Mouse (Mus musculus) adrenal gland (tissue): ENCODE data around the gene Tnnc2.

Experiments
- intact Hi-C: fragments of 180-260 bp; cut with DNase I; formaldehyde crosslinking; loops from one replicate; pipeline ENCODE4 v1.15.1; 2025

Tnnc2 gene

GRCm38 (mm10) chr2:164745843-164746479 is 33.8 kb downstream of the Tnnc2 start, which contains the start of the genes Wfdc3 and Dnttip1:
Gene Wfdc3, minus strand, starts transcription at chr2:164745931.
Gene Dnttip1, plus strand, starts transcription at chr2:164745983.
- intact Hi-C loops, result loop anchor here (5.0 kb wide), 1 partner anchor 41 kb away; the partner anchor contains the start of gene Snx21

DNA sequence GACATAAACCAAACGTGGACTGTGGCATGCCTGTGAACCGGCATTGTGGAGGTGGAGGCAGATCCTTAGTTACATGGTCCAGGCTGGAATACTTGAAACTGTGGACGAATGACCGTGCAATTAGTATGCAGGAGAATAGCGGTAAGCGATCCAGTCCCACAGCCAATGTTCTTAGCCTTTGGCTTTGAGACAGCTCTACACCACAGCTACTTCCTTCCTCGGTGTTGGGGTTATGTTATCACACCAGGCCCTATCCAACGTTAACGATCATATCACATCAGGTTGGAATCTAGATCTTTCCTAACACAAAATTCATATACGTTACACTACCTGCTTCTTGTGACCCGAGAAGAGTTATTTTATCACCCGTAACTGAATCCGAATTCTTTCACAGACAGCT is 34.8 kb downstream of the Tnnc2 start:
- intact Hi-C loops, result loop anchor here (5.0 kb wide), 1 partner anchor 42 kb away; the partner anchor contains the start of gene Snx21

- intact Hi-C loops, result no loop called here
These were observed 39.9 kb downstream of the Tnnc2 start for GRCm38 (mm10) chr2:164739876-164740275.

DNA sequence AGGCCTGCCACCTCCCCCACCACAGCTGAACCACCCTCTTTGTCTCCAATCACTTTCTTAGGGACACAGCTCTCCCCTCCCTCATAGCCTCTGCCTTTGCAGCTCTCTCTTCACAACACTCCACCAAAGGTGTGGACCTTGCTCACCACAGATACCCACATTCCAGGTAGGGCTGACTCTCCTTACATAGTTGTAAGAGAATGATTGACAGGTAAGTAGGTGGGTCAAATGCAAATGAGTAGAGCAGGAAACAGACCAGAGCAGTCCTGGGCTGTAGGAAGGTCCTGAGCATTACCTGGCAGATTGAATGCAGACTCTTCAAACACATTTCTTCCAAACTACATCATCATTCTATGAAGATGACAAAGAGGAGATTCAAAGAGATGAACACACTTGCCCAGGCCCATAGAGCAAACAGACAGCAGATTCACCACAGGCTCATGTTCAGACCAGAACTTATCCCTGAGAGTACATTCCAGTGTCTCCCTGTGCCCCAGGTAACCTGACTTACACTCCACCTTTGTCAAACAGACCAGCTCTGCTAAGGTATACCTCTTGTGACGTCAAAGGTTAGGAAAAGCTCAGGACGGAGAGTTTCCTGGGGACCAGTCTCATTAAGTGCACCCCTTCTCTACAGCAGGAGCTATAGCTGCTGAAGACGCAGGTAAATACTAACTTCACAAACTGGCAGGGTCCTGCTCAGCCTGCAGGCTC is 42.2 kb downstream of the Tnnc2 start:
- intact Hi-C loops, result no loop called here

GRCm38 (mm10) chr2:164735446-164735845 is 44.3 kb downstream of the Tnnc2 start:
- intact Hi-C loops, result no loop called here

DNA sequence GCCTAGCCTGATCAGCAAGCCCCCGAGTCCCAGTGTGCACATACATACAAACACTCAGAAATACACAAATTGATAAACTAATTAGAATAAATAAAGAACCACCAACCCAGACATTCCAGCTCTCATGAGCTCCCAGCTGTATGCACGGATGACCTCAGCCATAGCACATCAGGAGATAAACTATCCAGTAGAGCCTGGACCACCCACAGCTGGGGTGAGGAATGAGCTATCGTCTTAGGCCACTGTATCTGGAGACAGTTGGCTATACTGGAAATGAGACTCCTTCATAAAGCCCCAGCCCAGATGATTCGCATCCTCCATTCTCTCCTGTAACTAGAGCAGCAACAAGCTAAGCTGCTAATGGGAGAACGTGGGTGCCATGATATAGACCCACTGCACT is 44.9 kb downstream of the Tnnc2 start:
- intact Hi-C loops, result no loop called here

GRCm38 (mm10) chr2:164733259-164733658 is 46.5 kb downstream of the Tnnc2 start:
- intact Hi-C loops, result no loop called here

GRCm38 (mm10) chr2:164731719-164732118 is 48.0 kb downstream of the Tnnc2 start:
- intact Hi-C loops, result no loop called here
